Mouse (Mus musculus): ENCODE data around the gene Mogat2. TPM values are rescaled to one million over a fixed set of nuclear protein-coding genes. Genes with fewer than 3 reads are reported as not detected.

Mogat2 gene
- total RNA-seq (2014; fragmentation: Nextera tagmentation) (not detected in 2 replicates), total RNA-seq (2017) (0.12 TPM in 1 of 2 replicates, not detected in the other), polyA plus RNA-seq (2012) (0.02 and 0.07 TPM in 2 replicates)

DNA sequence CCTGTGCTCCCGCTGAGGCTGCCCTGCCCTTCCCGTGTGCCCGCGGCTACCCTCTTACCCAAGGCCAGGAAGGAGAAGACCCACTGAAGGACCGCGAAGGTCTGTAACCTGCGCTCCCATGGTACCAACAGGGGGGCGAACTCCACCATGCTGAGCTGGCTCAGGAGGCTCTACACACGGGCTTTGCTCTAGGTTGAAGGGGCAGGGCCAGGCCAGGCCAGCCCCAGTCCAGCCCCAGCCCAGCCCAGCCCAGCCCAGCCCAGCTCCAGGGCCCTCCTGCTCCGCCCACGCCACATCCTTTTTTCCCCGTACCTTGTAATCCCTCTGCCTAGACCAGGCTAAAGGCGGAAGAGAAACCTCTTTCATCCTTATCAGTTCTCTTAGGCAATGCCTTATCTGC lies at the start of gene Mogat2:
TSS of gene Mogat2 (minus strand) at position 203 of the 400 bp plus-strand sequence.
- Histone ChIP-seq H3K4me1 (ENCODE audit: insufficient read depth, low read depth, low read length) (peaks cover 4% of the 10 kb centered on the region; the same call in 1 of the 2 replicates), H3K27me3 (ENCODE audit: insufficient read depth, low read length) (peaks cover 30% of the 10 kb centered on the region), H3K36me3 (replicated peaks) (no peaks in the 10 kb centered on the region), H3K4me3 (ENCODE audit: low read depth, low read length) (no peak within 1 kb of the TSS), H3K9me3 (replicated peaks) (no peaks in the 10 kb centered on the region)
- TF ChIP-seq POLR2AphosphoS5 (IDR thresholded peaks at IDR 0.05; ENCODE audit: insufficient replicate concordance, low read depth, low read length) (no peak), GATA1 (IDR thresholded peaks at IDR 0.05; ENCODE audit: borderline replicate concordance, low read length) (no peak), GATA2 (IDR thresholded peaks at IDR 0.05; ENCODE audit: borderline replicate concordance, low read depth, low read length) (no peak), TAL1 (conservative IDR thresholded peaks at IDR 0.05; ENCODE audit: low read depth, low read length) (no peak), CTCF (IDR thresholded peaks at IDR 0.05; ENCODE audit: low read depth, low read length) (no peak)
- DNase-seq (ENCODE audit: low spot score) (no peak), ATAC-seq (ENCODE audit: extremely low read depth, insufficient number of reproducible peaks, low FRiP score, poor library complexity, severe bottlenecking) (no peak)

DNA sequence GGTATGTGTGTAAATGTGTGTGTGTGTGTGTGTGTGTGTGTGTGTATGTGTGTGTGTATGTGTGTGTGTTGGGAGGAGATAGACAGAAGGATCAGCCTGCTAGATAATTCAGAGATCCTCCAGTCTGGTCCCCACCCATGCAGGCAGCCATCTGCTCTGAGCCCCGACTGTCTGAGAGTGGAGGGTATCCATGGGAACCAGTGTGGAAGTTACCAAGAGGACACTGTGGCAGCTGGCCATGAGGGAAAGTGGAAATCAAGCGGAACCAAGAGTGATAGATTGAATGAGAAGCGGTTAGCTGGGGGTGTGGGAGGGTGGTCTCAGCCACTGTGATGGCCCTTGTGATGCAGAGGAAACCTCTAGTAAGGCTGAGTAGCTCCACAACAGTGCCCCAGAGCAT lies 48.9 kb upstream of the Mogat2 start:
- no peak for ATAC-seq (ENCODE audit: extremely low read depth, insufficient number of reproducible peaks, low FRiP score, poor library complexity, severe bottlenecking)
- H3K36me3 ChIP-seq (replicated peaks): no peaks in the 10 kb centered on the region
- H3K4me3 ChIP-seq (ENCODE audit: low read depth, low read length): no peak overlapping the region
- no peak for DNase-seq (ENCODE audit: low spot score)
- H3K4me1 ChIP-seq (ENCODE audit: insufficient read depth, low read depth, low read length): no peaks in the 10 kb centered on the region
- no peaks in the 10 kb centered on the region for H3K9me3 ChIP-seq (replicated peaks)
- TF ChIP-seq TAL1 (conservative IDR thresholded peaks at IDR 0.05; ENCODE audit: low read depth, low read length): no peak
- TF ChIP-seq GATA1 (IDR thresholded peaks at IDR 0.05; ENCODE audit: borderline replicate concordance, low read length): no peak
- no peak for TF ChIP-seq CTCF (IDR thresholded peaks at IDR 0.05; ENCODE audit: low read depth, low read length)
- TF ChIP-seq POLR2AphosphoS5 (IDR thresholded peaks at IDR 0.05; ENCODE audit: insufficient replicate concordance, low read depth, low read length): no peak
- TF ChIP-seq GATA2 (IDR thresholded peaks at IDR 0.05; ENCODE audit: borderline replicate concordance, low read depth, low read length): no peak
- H3K27me3 ChIP-seq (ENCODE audit: insufficient read depth, low read length): peaks cover 15% of the 10 kb centered on the region

DNA sequence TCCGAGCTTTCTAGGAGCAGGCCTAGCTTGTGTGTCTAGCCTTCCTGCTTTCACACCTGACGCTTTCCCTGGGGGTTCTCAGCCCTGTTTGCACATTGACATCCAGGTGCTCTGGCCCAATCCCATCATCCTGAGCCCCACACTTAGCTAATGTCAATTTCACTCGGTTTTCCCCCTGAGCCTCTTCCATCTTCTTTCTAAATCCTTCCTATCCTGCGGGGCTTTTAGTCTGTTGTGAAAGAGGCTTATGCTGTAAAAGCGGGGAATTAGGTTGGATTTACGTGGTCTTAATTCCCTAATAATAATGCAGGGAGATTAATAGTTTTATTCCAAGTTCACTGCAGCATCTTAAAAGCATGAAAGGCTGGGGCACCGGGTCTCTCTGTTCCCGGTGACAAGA lies 41.2 kb upstream of the Mogat2 start:
- H3K27me3 ChIP-seq (ENCODE audit: insufficient read depth, low read length): peaks cover 28% of the 10 kb centered on the region
- H3K4me3 ChIP-seq (ENCODE audit: low read depth, low read length): no peak overlapping the region
- no peak for DNase-seq (ENCODE audit: low spot score)
- no peak for ATAC-seq (ENCODE audit: extremely low read depth, insufficient number of reproducible peaks, low FRiP score, poor library complexity, severe bottlenecking)
- TF ChIP-seq POLR2AphosphoS5 (IDR thresholded peaks at IDR 0.05; ENCODE audit: insufficient replicate concordance, low read depth, low read length): no peak
- TF ChIP-seq TAL1 (conservative IDR thresholded peaks at IDR 0.05; ENCODE audit: low read depth, low read length): no peak
- TF ChIP-seq CTCF (IDR thresholded peaks at IDR 0.05; ENCODE audit: low read depth, low read length): no peak
- TF ChIP-seq GATA2 (IDR thresholded peaks at IDR 0.05; ENCODE audit: borderline replicate concordance, low read depth, low read length): no peak
- TF ChIP-seq GATA1 (IDR thresholded peaks at IDR 0.05; ENCODE audit: borderline replicate concordance, low read length): no peak
- no peaks in the 10 kb centered on the region for H3K9me3 ChIP-seq (replicated peaks)
- no peaks in the 10 kb centered on the region for H3K4me1 ChIP-seq (ENCODE audit: insufficient read depth, low read depth, low read length)
- H3K36me3 ChIP-seq (replicated peaks): no peaks in the 10 kb centered on the region

DNA sequence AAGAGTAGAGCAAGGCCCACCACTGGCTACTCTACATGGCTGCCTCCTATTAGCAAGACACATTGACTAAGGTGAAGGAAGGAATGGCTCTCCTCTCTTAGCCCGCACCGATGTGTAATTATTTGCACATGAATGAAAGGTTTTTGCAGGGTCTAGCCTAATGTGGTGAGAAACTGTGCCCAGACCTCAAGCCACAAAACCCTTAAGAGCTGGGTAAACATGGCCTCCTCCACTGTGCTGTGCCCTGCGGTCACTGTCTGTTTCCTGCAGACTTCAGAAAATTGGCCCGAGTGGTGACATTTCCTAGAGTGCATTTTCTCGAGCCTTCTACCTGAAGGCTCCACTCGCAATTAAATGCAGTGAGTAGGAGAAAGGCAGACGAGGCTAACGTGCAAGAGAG lies 39.9 kb upstream of the Mogat2 start:
- DNase-seq (ENCODE audit: low spot score) (no peak), ATAC-seq (ENCODE audit: extremely low read depth, insufficient number of reproducible peaks, low FRiP score, poor library complexity, severe bottlenecking) (no peak)
- Histone ChIP-seq H3K27me3 (ENCODE audit: insufficient read depth, low read length) (peaks cover 33% of the 10 kb centered on the region), H3K4me1 (ENCODE audit: insufficient read depth, low read depth, low read length) (no peaks in the 10 kb centered on the region), H3K9me3 (replicated peaks) (no peaks in the 10 kb centered on the region), H3K4me3 (ENCODE audit: low read depth, low read length) (no peak overlapping the region), H3K36me3 (replicated peaks) (no peaks in the 10 kb centered on the region)
- TF ChIP-seq GATA2 (IDR thresholded peaks at IDR 0.05; ENCODE audit: borderline replicate concordance, low read depth, low read length) (no peak), GATA1 (IDR thresholded peaks at IDR 0.05; ENCODE audit: borderline replicate concordance, low read length) (no peak), TAL1 (conservative IDR thresholded peaks at IDR 0.05; ENCODE audit: low read depth, low read length) (no peak), POLR2AphosphoS5 (IDR thresholded peaks at IDR 0.05; ENCODE audit: insufficient replicate concordance, low read depth, low read length) (no peak), CTCF (IDR thresholded peaks at IDR 0.05; ENCODE audit: low read depth, low read length) (no peak)

DNA sequence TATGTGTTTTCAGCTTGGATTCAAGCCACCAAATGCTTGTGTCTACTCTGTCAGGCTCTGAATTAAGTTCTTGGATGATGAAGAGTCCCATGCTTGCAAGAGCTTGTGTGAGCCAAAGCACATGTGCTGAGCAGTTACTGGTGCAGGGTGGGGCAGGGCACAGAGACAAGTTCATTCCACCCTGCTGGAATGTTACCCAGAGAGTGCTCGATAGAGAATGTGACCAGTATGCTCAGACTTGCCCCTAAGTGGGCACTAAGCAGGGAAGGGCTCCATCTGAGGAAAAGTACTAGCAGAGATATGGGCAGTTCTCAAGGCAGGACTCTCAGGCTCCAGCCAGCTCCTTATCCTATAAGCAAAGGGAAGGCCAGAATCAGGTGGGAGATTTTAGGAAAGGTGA lies 38.3 kb upstream of the Mogat2 start:
- DNase-seq (ENCODE audit: low spot score) (no peak), ATAC-seq (ENCODE audit: extremely low read depth, insufficient number of reproducible peaks, low FRiP score, poor library complexity, severe bottlenecking) (no peak)
- Histone ChIP-seq H3K4me3 (ENCODE audit: low read depth, low read length) (no peak overlapping the region), H3K27me3 (ENCODE audit: insufficient read depth, low read length) (peaks cover 35% of the 10 kb centered on the region), H3K4me1 (ENCODE audit: insufficient read depth, low read depth, low read length) (no peaks in the 10 kb centered on the region), H3K36me3 (replicated peaks) (no peaks in the 10 kb centered on the region), H3K9me3 (replicated peaks) (no peaks in the 10 kb centered on the region)
- TF ChIP-seq CTCF (IDR thresholded peaks at IDR 0.05; ENCODE audit: low read depth, low read length): no peak
- TF ChIP-seq GATA1 (IDR thresholded peaks at IDR 0.05; ENCODE audit: borderline replicate concordance, low read length): no peak
- TF ChIP-seq GATA2 (IDR thresholded peaks at IDR 0.05; ENCODE audit: borderline replicate concordance, low read depth, low read length): no peak
- TF ChIP-seq TAL1 (conservative IDR thresholded peaks at IDR 0.05; ENCODE audit: low read depth, low read length): no peak
- TF ChIP-seq POLR2AphosphoS5 (IDR thresholded peaks at IDR 0.05; ENCODE audit: insufficient replicate concordance, low read depth, low read length): no peak

DNA sequence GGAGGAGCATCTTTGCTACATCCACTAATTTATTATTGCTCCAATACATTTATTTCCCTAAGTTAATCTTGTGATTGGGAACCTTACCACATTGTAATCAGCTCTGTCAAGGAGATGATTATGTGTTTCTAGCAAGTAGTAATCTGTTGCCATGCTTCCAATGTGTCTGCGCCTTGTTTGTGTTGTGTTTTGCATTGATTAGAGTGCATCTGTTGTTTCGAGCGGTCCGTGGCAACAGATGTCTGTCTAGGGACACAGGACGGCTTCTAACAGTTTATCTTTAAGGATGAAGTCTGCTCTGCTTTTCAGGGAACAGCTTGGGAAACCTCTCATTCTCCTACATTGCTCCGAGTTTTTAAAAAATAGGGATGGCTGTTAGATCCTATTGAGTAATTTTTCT lies 36.7 kb upstream of the Mogat2 start:
- peaks cover 35% of the 10 kb centered on the region for H3K27me3 ChIP-seq (ENCODE audit: insufficient read depth, low read length)
- ATAC-seq (ENCODE audit: extremely low read depth, insufficient number of reproducible peaks, low FRiP score, poor library complexity, severe bottlenecking): no peak

More for the DNA sequence above, 36.7 kb upstream of the Mogat2 start:
- no peak for DNase-seq (ENCODE audit: low spot score)
- no peaks in the 10 kb centered on the region for H3K9me3 ChIP-seq (replicated peaks)
- TF ChIP-seq GATA2 (IDR thresholded peaks at IDR 0.05; ENCODE audit: borderline replicate concordance, low read depth, low read length): no peak
- no peak for TF ChIP-seq CTCF (IDR thresholded peaks at IDR 0.05; ENCODE audit: low read depth, low read length)
- TF ChIP-seq POLR2AphosphoS5 (IDR thresholded peaks at IDR 0.05; ENCODE audit: insufficient replicate concordance, low read depth, low read length): no peak
- TF ChIP-seq TAL1 (conservative IDR thresholded peaks at IDR 0.05; ENCODE audit: low read depth, low read length): no peak
- no peak for TF ChIP-seq GATA1 (IDR thresholded peaks at IDR 0.05; ENCODE audit: borderline replicate concordance, low read length)
- H3K4me3 ChIP-seq (ENCODE audit: low read depth, low read length): no peak overlapping the region
- H3K36me3 ChIP-seq (replicated peaks): no peaks in the 10 kb centered on the region
- no peaks in the 10 kb centered on the region for H3K4me1 ChIP-seq (ENCODE audit: insufficient read depth, low read depth, low read length)

Data from G1E (cell line).